Mouse (Mus musculus) heart, postnatal 0 days (tissue): Measurements from ENCODE around the gene Wdr66.

Source experiments
- CTCF ChIP-seq: IDR thresholded peaks from 2 replicates; pipeline ENCODE4 v1.5.1; 2016; ENCODE audit warnings: antibody characterized with exemption, control low read depth, low read depth
- EP300 ChIP-seq: IDR thresholded peaks from 2 replicates; pipeline ENCODE4 v1.6.1; 2016; ENCODE audit warnings: antibody characterized with exemption, low read depth

GRCm38 (mm10) chr5:123239501-123239900 is 12.4 kb upstream of the Wdr66 start:
- no peak for TF ChIP-seq CTCF
- TF ChIP-seq EP300: no peak
